Mouse (Mus musculus): ENCODE measurements around the gene Pkd1l1. TPM values are rescaled to one million over a fixed set of nuclear protein-coding genes. Genes with fewer than 3 reads are reported as not detected.

Pkd1l1 gene
- total and polyA plus RNA-seq, 3 experiments, result not detected

DNA sequence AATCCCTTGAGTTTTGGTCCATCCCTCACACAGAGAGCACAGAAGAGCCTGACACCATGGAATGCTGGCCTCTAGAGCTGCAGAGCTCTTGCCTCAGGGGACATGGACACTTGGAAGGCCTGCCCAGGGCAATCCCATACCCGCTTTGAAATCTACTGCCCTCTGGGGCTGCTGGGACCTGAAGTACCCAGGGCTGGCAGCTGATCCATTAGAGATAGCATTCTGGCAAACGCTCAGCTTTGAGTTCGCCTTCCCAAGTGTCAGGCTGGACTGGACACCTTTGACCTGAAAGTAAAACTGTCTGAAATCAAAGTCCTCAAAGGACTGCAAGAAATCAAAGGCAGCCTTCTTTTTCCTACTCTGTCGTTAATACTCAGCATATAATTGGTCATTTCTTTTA, 15.0 kb downstream of the Pkd1l1 start:
- no peak overlapping the region for H3K27ac ChIP-seq (ENCODE audit: insufficient read depth, low read depth)
- H3K27me3 ChIP-seq (replicated peaks), result peaks cover 50% of the 10 kb centered on the region
- H3K4me1 ChIP-seq (ENCODE audit: control insufficient read depth in 1 of 2, insufficient read depth in 2 of 2), result no peaks in the 10 kb centered on the region
- no peak overlapping the region for H3K4me3 ChIP-seq (replicated peaks in 1 of 3; ENCODE audit: low read depth in 2 of 3, low read length in 2 of 3, poor library complexity in 1 of 3)
- H3K4me2 ChIP-seq (ENCODE audit: insufficient read depth, low read depth, poor library complexity, severe bottlenecking), result no peak overlapping the region
- DNase-seq (ENCODE audit: extremely low read depth), result no peak
- H3K36me3 ChIP-seq (replicated peaks in 1 of 2; ENCODE audit: control insufficient read depth in 1 of 2, insufficient read depth in 1 of 2, low read length in 1 of 2), result no peaks in the 10 kb centered on the region
- in situ Hi-C loops (cut with MboI; ENCODE audit: low pct_ligation_motif_present, low pct_unique_long_range_greater_than_20kb, low sequenced_read_pairs), result no loop called here
- H3K9ac ChIP-seq (ENCODE audit: insufficient read depth, low read depth), result no peak overlapping the region
- dilution Hi-C loops (cut with MboI; ENCODE audit: extremely low pct_ligation_motif_present, extremely low pct_unique_long_range_greater_than_20kb, low sequenced_read_pairs), result no loop called here
- TF ChIP-seq GABPA (IDR thresholded peaks at IDR 0.05; ENCODE audit: insufficient replicate concordance, low read depth, low read length) (no peak), NRF1 (IDR thresholded peaks at IDR 0.05; ENCODE audit: low read depth, low read length) (no peak), MXI1 (IDR thresholded peaks at IDR 0.05; ENCODE audit: low read depth, low read length) (no peak), MEF2A (IDR thresholded peaks at IDR 0.05; ENCODE audit: borderline replicate concordance, low read depth, low read length) (no peak), BHLHE40 (IDR thresholded peaks at IDR 0.05; ENCODE audit: low read depth, low read length) (no peak)
- H3K9me3 ChIP-seq (replicated peaks; ENCODE audit: low read length), result peaks cover 2% of the 10 kb centered on the region
- H3K79me2 ChIP-seq (replicated peaks; ENCODE audit: control insufficient read depth, extremely low read depth, insufficient read depth, poor library complexity, severe bottlenecking), result no peaks in the 10 kb centered on the region

DNA sequence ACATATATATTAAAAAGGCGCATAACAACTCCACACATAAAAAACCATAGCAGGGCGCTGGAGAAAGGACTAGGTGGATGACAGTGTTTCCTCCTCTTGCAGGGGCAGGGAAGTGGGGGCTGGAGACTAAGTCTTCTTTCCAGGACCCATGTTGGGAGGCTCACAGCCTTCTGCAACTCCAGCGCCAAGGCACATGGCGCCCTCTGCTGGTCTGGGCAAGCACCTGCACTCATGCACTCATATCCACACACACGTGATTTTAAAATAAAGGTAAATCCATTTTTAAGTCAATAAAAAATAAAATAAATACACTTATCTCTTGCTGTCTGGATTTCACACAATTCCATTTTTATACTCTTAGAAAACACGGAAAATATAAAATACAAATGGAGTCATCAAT, 16.0 kb downstream of the Pkd1l1 start:
- Histone ChIP-seq H3K4me1 (ENCODE audit: control insufficient read depth in 1 of 2, insufficient read depth in 2 of 2) (no peaks in the 10 kb centered on the region), H3K9me3 (replicated peaks; ENCODE audit: low read length) (peaks cover 2% of the 10 kb centered on the region), H3K27me3 (replicated peaks) (peaks cover 54% of the 10 kb centered on the region), H3K4me2 (ENCODE audit: insufficient read depth, low read depth, poor library complexity, severe bottlenecking) (no peak overlapping the region), H3K9ac (ENCODE audit: insufficient read depth, low read depth) (no peak overlapping the region), H3K27ac (ENCODE audit: insufficient read depth, low read depth) (no peak overlapping the region), H3K79me2 (replicated peaks; ENCODE audit: control insufficient read depth, extremely low read depth, insufficient read depth, poor library complexity, severe bottlenecking) (no peaks in the 10 kb centered on the region), H3K36me3 (replicated peaks in 1 of 2; ENCODE audit: control insufficient read depth in 1 of 2, insufficient read depth in 1 of 2, low read length in 1 of 2) (no peaks in the 10 kb centered on the region), H3K4me3 (replicated peaks in 1 of 3; ENCODE audit: low read depth in 2 of 3, low read length in 2 of 3, poor library complexity in 1 of 3) (no peak overlapping the region)
- in situ Hi-C loops (cut with MboI; ENCODE audit: low pct_ligation_motif_present, low pct_unique_long_range_greater_than_20kb, low sequenced_read_pairs) (no loop called here), dilution Hi-C loops (cut with MboI; ENCODE audit: extremely low pct_ligation_motif_present, extremely low pct_unique_long_range_greater_than_20kb, low sequenced_read_pairs) (no loop called here)
- TF ChIP-seq PAX5 (IDR thresholded peaks at IDR 0.05; ENCODE audit: low read length) (no peak), E2F4 (IDR thresholded peaks at IDR 0.05; ENCODE audit: insufficient replicate concordance, low read depth, low read length) (no peak), MAFK (IDR thresholded peaks at IDR 0.05; ENCODE audit: insufficient replicate concordance, low read length) (no peak), GABPA (IDR thresholded peaks at IDR 0.05; ENCODE audit: insufficient replicate concordance, low read depth, low read length) (no peak), CTCF (conservative IDR thresholded peaks at IDR 0.05 in 1 of 2, IDR thresholded peaks at IDR 0.05 in 1 of 2; ENCODE audit: low read depth in 2 of 2, low read length in 2 of 2) (peak; percentile 52 to 66), POLR2AphosphoS2 (IDR thresholded peaks at IDR 0.05; ENCODE audit: low read depth, low read length) (no peak), BHLHE40 (IDR thresholded peaks at IDR 0.05; ENCODE audit: low read depth, low read length) (no peak), UBTF (IDR thresholded peaks at IDR 0.05; ENCODE audit: low read depth, low read length) (no peak), EP300 (IDR thresholded peaks at IDR 0.05; ENCODE audit: low read length) (no peak), CHD1 (IDR thresholded peaks at IDR 0.05; ENCODE audit: low read depth, low read length) (no peak), SMC3 (IDR thresholded peaks at IDR 0.05; ENCODE audit: low read depth, low read length) (peak; percentile 45), RAD21 (IDR thresholded peaks at IDR 0.05; ENCODE audit: low read depth, low read length) (peak; percentile 45), NELFE (IDR thresholded peaks at IDR 0.05; ENCODE audit: low read depth, low read length) (no peak), ZKSCAN1 (IDR thresholded peaks at IDR 0.05; ENCODE audit: borderline replicate concordance, low read depth, low read length) (no peak), POLR2A (IDR thresholded peaks at IDR 0.05; ENCODE audit: low read depth, low read length) (no peak), JUND (conservative IDR thresholded peaks at IDR 0.05; ENCODE audit: low read depth, low read length) (no peak), USF1 (IDR thresholded peaks at IDR 0.05; ENCODE audit: low read depth, low read length) (no peak)
- DNase-seq (ENCODE audit: extremely low read depth), result peak; percentile 21

All from CH12.LX (cell line).